Mouse (Mus musculus) liver, adult 2 months (tissue): ENCODE measurements around the gene Tsen54. TPM values are rescaled to one million over a fixed set of nuclear protein-coding genes. Genes with fewer than 3 reads are reported as not detected.

ENCODE experiments used
- DNase-seq: peaks from one replicate; pipeline ENCODE4 v3.0.0-alpha.2; 2011; ENCODE audit warnings: low read depth, low spot score; ENCODE audit errors: extremely low read depth
- H3K27ac ChIP-seq: fragments of 200-500 bp; replicated peaks from 2 replicates; pipeline ENCODE4 v1.5.1; 2012; ENCODE audit warnings: low read depth, mild to moderate bottlenecking, control low read depth, inconsistent platforms, low read length; ENCODE audit not compliant: insufficient read depth
- H3K27me3 ChIP-seq: fragments of 200-500 bp; 2 replicates; pipeline ENCODE4 v1.6.1; 2012; ENCODE audit warnings: mild to moderate bottlenecking, moderate library complexity, low read length, inconsistent platforms; ENCODE audit not compliant: control insufficient read depth, insufficient read depth
- H3K36me3 ChIP-seq: fragments of 200-500 bp; 2 replicates; pipeline ENCODE4 v1.6.1; 2012; ENCODE audit warnings: low read length, inconsistent platforms; ENCODE audit not compliant: control insufficient read depth, insufficient read depth
- H3K4me1 ChIP-seq: fragments of 200-500 bp; 2 replicates; pipeline ENCODE4 v1.6.1; 2011; ENCODE audit warnings: low read length; ENCODE audit not compliant: control insufficient read depth, insufficient read depth
- H3K4me3 ChIP-seq: fragments of 200-500 bp; 2 replicates; pipeline ENCODE4 v1.5.1; 2011; ENCODE audit warnings: low read depth, mild to moderate bottlenecking, control low read depth, low read length, moderate library complexity; ENCODE audit not compliant: insufficient read depth
- H3K79me2 ChIP-seq: fragments of 200-500 bp; 2 replicates; pipeline ENCODE4 v1.6.1; 2012; ENCODE audit warnings: inconsistent platforms, mild to moderate bottlenecking, low read length, moderate library complexity; ENCODE audit not compliant: control insufficient read depth, insufficient read depth
- H3K9ac ChIP-seq: fragments of 200-500 bp; 2 replicates; pipeline ENCODE4 v1.6.1; 2012; ENCODE audit warnings: low read depth, mild to moderate bottlenecking, control low read depth, inconsistent platforms, low read length
- CTCF ChIP-seq: fragments of 200-500 bp; IDR thresholded peaks from 2 replicates; pipeline ENCODE4 v1.5.1; 2011; ENCODE audit warnings: low read depth, low read length, control low read depth
- POLR2A ChIP-seq: fragments of 200-500 bp; IDR thresholded peaks from 2 replicates; pipeline ENCODE4 v1.6.1; 2011; ENCODE audit warnings: low read length, control low read depth; ENCODE audit not compliant: insufficient read depth; ENCODE audit errors: extremely low read depth
- WGBS: fragments of 180-500 bp; shearing (Covaris S2); methylation state at CpG from one replicate; pipeline ENCODE4 v1.1.7; 2018; 5-methylcytosine and 5-hydroxymethylcytosine counted together
- polyA plus RNA-seq: library from polyadenylated mRNA; depleted of rRNA; stranded (reverse); fragments of >200 nt; gene quantifications from 2 replicates; pipeline ENCODE4 v1.2.3, GENCODE M21; 2012
- total RNA-seq: library from RNA; depleted of rRNA; stranded (reverse); fragments of >200 nt; gene quantifications from 2 replicates; pipeline ENCODE4 v1.2.3, GENCODE M21; 2014

Tsen54 gene
- total and polyA plus RNA-seq, 2 experiments = 4.0 to 15.6 TPM

DNA sequence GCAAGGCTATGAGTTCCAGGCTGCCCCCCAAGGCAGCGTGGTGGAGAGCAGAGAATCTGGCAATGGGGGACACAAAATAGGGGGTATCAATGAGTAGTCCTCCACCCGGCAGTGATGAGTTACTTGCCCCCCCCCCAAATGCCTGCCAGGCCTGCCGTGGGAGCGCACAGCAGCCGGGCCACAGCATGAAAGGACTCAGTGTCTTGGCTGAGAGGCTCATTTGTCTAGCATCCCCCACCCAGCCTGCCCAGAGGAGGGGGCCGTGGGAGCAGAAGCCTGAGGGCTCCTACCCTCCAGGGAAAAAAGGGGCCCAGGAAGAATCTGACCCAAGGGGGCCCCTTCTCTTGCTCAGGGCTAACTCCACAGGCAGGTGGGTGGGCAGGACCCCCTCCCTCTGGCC is 7.2 kb upstream of the Tsen54 start:
- H3K79me2 ChIP-seq = peaks cover 8% of the 10 kb centered on the region; the same call in 1 of the 2 replicates

DNA sequence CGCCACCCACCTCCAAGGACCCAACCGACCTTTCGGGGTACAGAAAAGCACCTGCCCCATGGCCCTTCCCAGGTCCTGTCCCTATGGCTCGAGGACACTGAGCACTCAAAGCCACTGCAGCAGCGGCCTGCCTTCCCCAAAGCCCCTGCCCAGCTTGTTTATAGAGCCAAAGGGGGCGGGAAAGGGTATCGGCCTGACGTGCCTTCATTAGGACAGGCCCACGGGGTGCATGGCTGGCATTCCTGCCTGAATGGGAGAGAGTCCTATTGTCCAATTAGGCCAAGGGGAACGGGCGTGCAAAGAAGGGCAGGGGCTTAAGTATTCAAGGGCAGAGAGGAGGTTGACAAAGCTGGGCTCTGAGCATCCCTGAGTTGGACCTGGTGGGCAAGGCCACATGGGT is 6.6 kb upstream of the Tsen54 start:
- H3K4me1 ChIP-seq = peaks cover 20% of the 10 kb centered on the region
- H3K36me3 ChIP-seq = peaks cover 2% of the 10 kb centered on the region; the same call in 1 of the 2 replicates
- WGBS = 90% methylated on average over 11 of the region's 11 CpGs
- no peak overlapping the region for H3K9ac ChIP-seq
- H3K79me2 ChIP-seq = peaks cover 15% of the 10 kb centered on the region; the same call in 1 of the 2 replicates
- H3K27me3 ChIP-seq = no peaks in the 10 kb centered on the region
- no peak for DNase-seq
- H3K4me3 ChIP-seq = no peak overlapping the region
- no peak overlapping the region for H3K27ac ChIP-seq
- TF ChIP-seq POLR2A (no peak), CTCF (no peak)

More for the DNA sequence above, 7.2 kb upstream of the Tsen54 start:
- H3K36me3 ChIP-seq = peaks cover 2% of the 10 kb centered on the region; the same call in 1 of the 2 replicates
- no peak overlapping the region for H3K4me3 ChIP-seq
- H3K27me3 ChIP-seq = no peaks in the 10 kb centered on the region
- TF ChIP-seq CTCF = no peak
- no peak for TF ChIP-seq POLR2A
- no peak for DNase-seq
- peaks cover 14% of the 10 kb centered on the region for H3K4me1 ChIP-seq
- no peak overlapping the region for H3K9ac ChIP-seq
- no peak overlapping the region for H3K27ac ChIP-seq
- 94% methylated on average over 6 of the region's 6 CpGs for WGBS

DNA sequence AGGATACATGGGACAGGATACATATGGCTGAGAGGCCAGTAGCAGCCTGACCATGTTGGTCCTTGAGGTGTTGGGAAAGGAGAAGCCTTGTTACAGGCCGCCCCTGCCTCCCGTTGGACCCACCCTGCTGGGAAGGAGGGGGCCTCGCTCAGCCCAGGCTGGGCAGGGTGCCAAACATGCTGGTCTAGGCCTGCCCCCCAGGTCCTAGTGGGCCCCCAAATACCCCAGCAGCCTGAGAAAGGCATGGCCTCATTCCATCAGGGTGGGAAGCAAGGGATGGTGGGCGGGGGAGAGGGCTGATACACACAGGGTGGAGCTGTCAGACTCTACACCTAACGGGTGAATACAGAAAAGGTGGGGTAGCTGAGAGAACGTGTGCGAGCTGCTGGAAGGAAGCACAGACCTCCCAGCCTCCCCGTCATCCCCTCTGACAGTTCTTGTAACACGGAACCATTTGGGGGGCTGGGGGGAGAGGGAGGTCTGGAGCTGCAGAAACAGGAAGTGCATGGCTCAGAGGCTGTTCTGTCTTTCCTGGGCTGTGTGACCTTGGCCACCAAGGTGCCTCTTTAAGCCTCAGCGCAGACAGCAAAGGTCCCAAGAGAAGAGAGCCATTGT is 5.7 kb upstream of the Tsen54 start:
- Histone ChIP-seq H3K4me3 (no peak overlapping the region), H3K4me1 (peaks cover 20% of the 10 kb centered on the region), H3K27me3 (no peaks in the 10 kb centered on the region), H3K27ac (peak overlapping the region; percentile 3; the same call in 1 of the 2 replicates), H3K9ac (peak overlapping the region; percentile 6; the same call in 1 of the 2 replicates), H3K79me2 (peaks cover 18% of the 10 kb centered on the region; the same call in 1 of the 2 replicates), H3K36me3 (peaks cover under 1% of the 10 kb centered on the region; the same call in 1 of the 2 replicates)
- 72% methylated on average over 10 of the region's 10 CpGs for WGBS
- DNase-seq = no peak
- TF ChIP-seq CTCF = no peak
- TF ChIP-seq POLR2A = no peak

DNA sequence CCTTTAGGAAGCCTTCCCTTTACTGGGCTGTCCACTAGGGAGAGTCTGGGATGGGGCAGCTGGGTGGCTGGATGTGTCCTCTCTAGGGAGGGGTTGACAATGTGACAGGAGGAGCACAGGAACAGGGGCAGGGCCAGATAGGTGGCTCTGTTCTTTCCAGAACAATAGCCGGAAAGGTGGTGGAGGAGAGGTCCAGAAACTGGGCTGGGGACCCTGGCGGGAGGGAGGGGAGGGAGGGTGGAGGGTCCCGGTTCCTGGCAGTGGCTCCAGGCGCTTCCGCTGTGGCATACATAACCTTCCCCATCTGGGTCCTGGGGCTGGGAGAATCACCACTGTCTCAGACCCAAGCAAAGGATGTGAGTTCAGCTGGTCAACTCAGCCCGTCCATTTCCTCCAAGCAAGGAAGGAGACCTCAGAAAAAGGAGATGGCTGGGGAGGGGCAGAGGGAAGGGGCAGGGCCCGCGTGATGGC is 5.2 kb upstream of the Tsen54 start:
- no peak overlapping the region for H3K4me3 ChIP-seq
- H3K27me3 ChIP-seq = no peaks in the 10 kb centered on the region
- no peak overlapping the region for H3K9ac ChIP-seq
- 74% methylated on average over 8 of the region's 8 CpGs for WGBS
- TF ChIP-seq POLR2A (no peak), CTCF (no peak)
- H3K27ac ChIP-seq = peak overlapping the region; percentile 3; the same call in 1 of the 2 replicates
- DNase-seq = no peak
- no peaks in the 10 kb centered on the region; the same call in 1 of the 2 replicates for H3K36me3 ChIP-seq
- H3K79me2 ChIP-seq = peaks cover 18% of the 10 kb centered on the region; the same call in 1 of the 2 replicates
- H3K4me1 ChIP-seq = peaks cover 21% of the 10 kb centered on the region

DNA sequence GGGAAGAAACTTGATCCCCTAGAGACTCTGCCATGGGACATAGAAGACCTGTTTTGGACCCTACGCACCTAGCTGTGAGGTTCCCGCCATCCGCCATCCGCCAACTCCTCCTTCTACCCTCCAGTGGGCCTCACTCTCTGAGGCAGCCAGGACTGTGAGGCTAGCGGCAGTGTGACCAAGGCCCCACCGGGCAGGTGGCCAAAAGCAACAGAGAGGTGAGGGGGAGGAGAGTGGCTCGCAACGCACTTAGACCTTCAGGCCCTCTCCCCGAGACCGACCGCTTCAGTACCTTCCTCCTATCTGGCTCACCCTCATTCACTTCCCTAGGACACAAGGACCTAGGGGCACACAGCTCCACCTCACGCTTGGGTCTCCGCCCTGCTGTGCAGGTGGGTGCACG is 4.1 kb upstream of the Tsen54 start:
- no peaks in the 10 kb centered on the region for H3K27me3 ChIP-seq
- no peak for TF ChIP-seq POLR2A
- no peak for TF ChIP-seq CTCF
- H3K4me3 ChIP-seq = peak overlapping the region; percentile 57
- H3K79me2 ChIP-seq = peaks cover 18% of the 10 kb centered on the region; the same call in 1 of the 2 replicates
- peak overlapping the region; percentile 42 for H3K27ac ChIP-seq
- peaks cover 23% of the 10 kb centered on the region for H3K4me1 ChIP-seq
- 16% methylated on average over 14 of the region's 14 CpGs for WGBS
- no peaks in the 10 kb centered on the region for H3K36me3 ChIP-seq
- peak; percentile 38 for DNase-seq
- H3K9ac ChIP-seq = peak overlapping the region; percentile 57
